Mouse (Mus musculus) MEL (cell line): ENCODE results near the gene Mgl2.

ENCODE experiments used
- CTCF ChIP-seq, 3 experiments: IDR thresholded peaks in 2 of 3; conservative IDR thresholded peaks in 1 of 3; 2 replicates each; pipeline ENCODE4 v1.5.1; 2011 to 2012; ENCODE audit warnings: low read length in 3 of 3, low read depth in 2 of 3, mild to moderate bottlenecking in 2 of 3, improper control_type of control experiment in 1 of 3, inconsistent platforms in 1 of 3, mixed read lengths in 1 of 3, moderate library complexity in 1 of 3; ENCODE audit not compliant: control insufficient read depth in 1 of 3, insufficient read depth in 1 of 3, poor library complexity in 1 of 3, severe bottlenecking in 1 of 3
- GATA1 ChIP-seq: IDR thresholded peaks from 2 replicates; pipeline ENCODE4 v1.6.1; 2011; ENCODE audit warnings: low read depth, low read length, improper control_type of control experiment

GRCm38 (mm10) chr11:70084563-70084962 is 45.6 kb upstream of the Mgl2 start:
- TF ChIP-seq GATA1 (no peak), CTCF (IDR thresholded peaks at IDR 0.05 in 2 of 3, conservative IDR thresholded peaks at IDR 0.05 in 1 of 3; ENCODE audit: control insufficient read depth in 1 of 3, insufficient read depth in 1 of 3, low read depth in 2 of 3, low read length in 3 of 3, poor library complexity in 1 of 3, severe bottlenecking in 1 of 3) (no peak)
